Mouse (Mus musculus): ENCODE data around the gene Raver2.

DNA sequence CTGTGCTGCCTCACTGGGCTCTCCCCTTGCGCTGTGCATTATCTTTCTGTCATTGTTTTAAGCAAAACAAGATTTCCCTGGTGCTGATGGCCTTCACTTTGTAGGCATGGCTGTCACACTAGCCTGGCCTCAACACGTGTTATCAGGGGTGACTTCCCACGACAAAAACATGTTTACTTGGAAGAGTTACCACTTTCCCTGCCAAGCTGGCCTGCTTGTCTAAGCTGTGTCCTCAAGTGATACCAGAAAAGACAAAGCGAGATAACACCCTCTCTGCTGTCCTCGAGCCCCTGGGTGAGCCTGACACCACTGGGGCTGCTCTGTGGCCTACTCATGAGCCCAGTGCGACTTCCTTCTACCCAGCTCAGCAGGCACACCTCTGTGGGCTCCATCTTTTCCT, 107.3 kb downstream of the Raver2 start:
- TF ChIP-seq TAL1 (IDR thresholded peaks at IDR 0.05; ENCODE audit: low read length) (no peak), GATA1 (IDR thresholded peaks at IDR 0.05; ENCODE audit: low read length) (no peak)

Measured in erythroblast, embryonic 14.5 days (primary cell).